Mouse (Mus musculus): ENCODE data around the gene Gpbar1. TPM values are rescaled to one million over a fixed set of nuclear protein-coding genes. Genes with fewer than 3 reads are reported as not detected.

The Gpbar1 gene
- polyA plus RNA-seq, 2 experiments = 0.34 TPM; not detected in 1

DNA sequence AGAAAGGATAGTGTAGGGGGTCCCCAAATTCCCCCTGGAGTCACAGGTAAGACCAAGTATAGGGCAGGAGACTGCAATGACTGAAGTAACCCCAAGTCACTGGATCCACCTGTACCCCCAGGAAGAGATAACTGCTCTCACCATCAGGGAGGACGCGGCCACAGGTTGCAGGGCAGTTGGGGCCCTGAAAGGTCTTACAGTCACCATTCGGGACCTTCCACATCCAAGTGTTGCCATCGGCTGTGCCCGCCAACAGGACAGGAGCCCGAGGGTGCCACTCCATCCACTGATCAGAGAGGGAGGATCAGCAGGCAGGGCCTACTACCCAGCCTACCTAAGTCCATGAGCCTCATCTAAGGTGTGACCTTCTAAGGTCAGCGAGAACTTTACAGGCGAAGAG lies 3.5 kb downstream of the Gpbar1 start:
- H3K9me3 ChIP-seq (ENCODE audit: control insufficient read depth, low read length) = no peaks in the 10 kb centered on the region

GRCm38 (mm10) chr1:74282896-74283625 lies 4.7 kb downstream of the Gpbar1 start:
- Histone ChIP-seq H3K36me3 (ENCODE audit: control insufficient read depth, insufficient read depth, low read length) (peaks cover 43% of the 10 kb centered on the region), H3K27me3 (ENCODE audit: control insufficient read depth, insufficient read depth, low read length) (no peaks in the 10 kb centered on the region), H3K9me3 (ENCODE audit: control insufficient read depth, low read length) (no peaks in the 10 kb centered on the region), H3K9ac (ENCODE audit: low read depth, low read length, severe bottlenecking) (0 out of 2 replicates have a peak overlapping the region, but pooled peaks have one; percentile 4), H3K4me2 (replicated peaks; ENCODE audit: low read depth, low read length, severe bottlenecking) (no peak overlapping the region), H3K4me3 (replicated peaks; ENCODE audit: low read length) (no peak overlapping the region), H3K27ac (replicated peaks; ENCODE audit: low read depth, low read length) (no peak overlapping the region), H3K4me1 (ENCODE audit: control insufficient read depth, insufficient read depth, low read length) (peaks cover 9% of the 10 kb centered on the region)
- DNase-seq (ENCODE audit: low spot score) (no peak), ATAC-seq (ENCODE audit: low FRiP score, low read depth) (no peak)
- WGBS = 93% methylated on average over 10 of the region's 10 CpGs
- no peak for TF ChIP-seq POLR2A (IDR thresholded peaks at IDR 0.05; ENCODE audit: borderline replicate concordance, extremely low read depth, insufficient read depth, insufficient read length)

More for the DNA sequence above, 3.5 kb downstream of the Gpbar1 start:
- Histone ChIP-seq H3K4me2 (replicated peaks; ENCODE audit: low read depth, low read length, severe bottlenecking) (no peak overlapping the region), H3K27me3 (ENCODE audit: control insufficient read depth, insufficient read depth, low read length) (no peaks in the 10 kb centered on the region), H3K27ac (replicated peaks; ENCODE audit: low read depth, low read length) (no peak overlapping the region), H3K9ac (ENCODE audit: low read depth, low read length, severe bottlenecking) (no peak overlapping the region), H3K4me3 (replicated peaks; ENCODE audit: low read length) (no peak overlapping the region), H3K36me3 (ENCODE audit: control insufficient read depth, insufficient read depth, low read length) (peaks cover 43% of the 10 kb centered on the region), H3K4me1 (ENCODE audit: control insufficient read depth, insufficient read depth, low read length) (peaks cover 9% of the 10 kb centered on the region)
- no peak for TF ChIP-seq POLR2A (IDR thresholded peaks at IDR 0.05; ENCODE audit: borderline replicate concordance, extremely low read depth, insufficient read depth, insufficient read length)
- no peak for DNase-seq (ENCODE audit: low spot score)
- WGBS = 97% methylated on average over 8 of the region's 8 CpGs
- ATAC-seq (ENCODE audit: low FRiP score, low read depth) = no peak

DNA sequence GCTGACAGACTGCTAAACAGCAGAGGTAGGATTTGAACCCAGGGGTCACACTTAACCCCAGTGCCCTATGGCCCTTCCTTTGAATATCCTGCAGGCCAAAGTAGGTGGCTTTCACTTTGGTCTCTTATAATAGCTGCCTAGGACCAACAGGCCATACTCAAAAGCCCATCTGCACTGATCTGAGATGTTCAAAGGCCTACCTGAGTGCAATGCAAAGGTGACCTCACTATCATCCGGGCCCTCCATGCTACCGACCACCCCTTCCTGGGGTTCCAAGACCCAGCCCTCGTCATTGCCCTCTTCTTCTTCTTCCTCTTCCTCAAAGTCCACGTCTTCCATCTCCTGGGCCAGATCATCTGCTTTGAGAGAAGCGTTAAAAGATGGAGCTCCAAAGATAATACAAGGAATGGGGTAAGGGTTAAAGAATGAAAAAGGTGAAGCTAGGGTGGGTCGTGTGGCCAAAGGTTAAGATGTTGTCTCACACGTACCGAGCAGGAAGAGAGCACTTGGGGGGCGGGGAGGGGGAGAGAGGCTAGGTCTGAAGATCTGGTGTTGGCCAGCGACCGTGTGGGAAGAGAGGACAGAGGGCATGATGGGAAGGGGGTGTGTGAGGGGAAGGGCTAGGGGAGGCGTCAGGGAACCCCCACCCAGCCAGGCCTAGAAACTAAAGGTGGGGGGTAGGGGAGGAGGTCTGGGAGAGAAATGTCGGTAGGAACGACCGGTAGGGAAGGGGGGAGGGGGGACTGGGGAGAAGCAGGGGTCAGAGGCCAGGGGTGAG lies 5.5 kb downstream of the Gpbar1 start:
- 13% methylated on average over 15 of the region's 15 CpGs for WGBS
- TF ChIP-seq POLR2A (IDR thresholded peaks at IDR 0.05; ENCODE audit: borderline replicate concordance, extremely low read depth, insufficient read depth, insufficient read length) = no peak
- ATAC-seq (ENCODE audit: low FRiP score, low read depth) (peak; percentile 67), DNase-seq (ENCODE audit: low spot score) (peak; percentile 64)
- peak overlapping the region; percentile 78 for H3K4me2 ChIP-seq (replicated peaks; ENCODE audit: low read depth, low read length, severe bottlenecking)
- H3K9ac ChIP-seq (ENCODE audit: low read depth, low read length, severe bottlenecking) = peak overlapping the region; percentile 86
- H3K4me1 ChIP-seq (ENCODE audit: control insufficient read depth, insufficient read depth, low read length) = peaks cover 9% of the 10 kb centered on the region
- peak overlapping the region; percentile 79; the same call in 1 of the 2 replicates for H3K27ac ChIP-seq (replicated peaks; ENCODE audit: low read depth, low read length)
- peaks cover 48% of the 10 kb centered on the region for H3K36me3 ChIP-seq (ENCODE audit: control insufficient read depth, insufficient read depth, low read length)
- peak overlapping the region; percentile 88 for H3K4me3 ChIP-seq (replicated peaks; ENCODE audit: low read length)
- H3K27me3 ChIP-seq (ENCODE audit: control insufficient read depth, insufficient read depth, low read length) = no peaks in the 10 kb centered on the region
- H3K9me3 ChIP-seq (ENCODE audit: control insufficient read depth, low read length) = no peaks in the 10 kb centered on the region

- ATAC-seq (ENCODE audit: low FRiP score, low read depth) (peak; percentile 97), DNase-seq (ENCODE audit: low spot score) (peak; percentile 100)
- Histone ChIP-seq H3K36me3 (ENCODE audit: control insufficient read depth, insufficient read depth, low read length) (peaks cover 50% of the 10 kb centered on the region), H3K27ac (replicated peaks; ENCODE audit: low read depth, low read length) (peak within 1 kb of the TSS; percentile 79; the same call in 1 of the 2 replicates), H3K4me1 (ENCODE audit: control insufficient read depth, insufficient read depth, low read length) (peaks cover 9% of the 10 kb centered on the region), H3K4me3 (replicated peaks; ENCODE audit: low read length) (peak within 1 kb of the TSS; percentile 88), H3K4me2 (replicated peaks; ENCODE audit: low read depth, low read length, severe bottlenecking) (peak within 1 kb of the TSS; percentile 85), H3K27me3 (ENCODE audit: control insufficient read depth, insufficient read depth, low read length) (no peaks in the 10 kb centered on the region), H3K9me3 (ENCODE audit: control insufficient read depth, low read length) (no peaks in the 10 kb centered on the region), H3K9ac (ENCODE audit: low read depth, low read length, severe bottlenecking) (peak within 1 kb of the TSS; percentile 86)
- peak; percentile 65; the same call in 1 of the 2 replicates for TF ChIP-seq POLR2A (IDR thresholded peaks at IDR 0.05; ENCODE audit: borderline replicate concordance, extremely low read depth, insufficient read depth, insufficient read length)
- WGBS = under 1% methylated on average over 56 of the region's 56 CpGs
Observed at GRCm38 (mm10) chr1:74284543-74285160, 6.3 kb downstream of the Gpbar1 start, which contains the start of the genes Aamp and Pnkd. Gene Aamp (minus strand): TSS chr1:74284738. Gene Pnkd (plus strand): TSS chr1:74284930.
